Mouse (Mus musculus) liver, postnatal 0 days (tissue): ENCODE data around the gene Pnisr. TPM values are rescaled to one million over a fixed set of nuclear protein-coding genes. Genes with fewer than 3 reads are reported as not detected.
A peak's percentile ranks its signal among the peaks of the same experiment; 100 is the strongest.

Experiments used
- ATAC-seq: fragments of 200-750 bp; cut with Nextera tagmentation; 2 replicates; pipeline ENCODE4 v1.8.0; 2017; ENCODE audit warnings: mild to moderate bottlenecking, moderate library complexity
- DNase-seq: peaks from one replicate; pipeline ENCODE4 v3.0.0-alpha.2; 2016
- H3K27ac ChIP-seq: fragments of 300-500 bp; sonication (generic); 2 replicates; pipeline ENCODE4 v1.5.1; 2014; ENCODE audit warnings: antibody characterized with exemption, moderate library complexity, mild to moderate bottlenecking, low read depth
- H3K27me3 ChIP-seq: fragments of 300-500 bp; sonication (generic); 2 replicates; pipeline ENCODE4 v1.6.1; 2014; ENCODE audit warnings: low read length, control low read depth, mixed read lengths; ENCODE audit not compliant: insufficient read depth
- H3K36me3 ChIP-seq: fragments of 300-500 bp; sonication (generic); replicated peaks from 2 replicates; pipeline ENCODE4 v1.6.1; 2014; ENCODE audit warnings: mild to moderate bottlenecking, control low read depth, low read length, moderate library complexity, mixed read lengths; ENCODE audit not compliant: insufficient read depth
- H3K4me1 ChIP-seq: fragments of 300-500 bp; sonication (generic); 2 replicates; pipeline ENCODE4 v1.6.1; 2014; ENCODE audit warnings: antibody characterized with exemption, mild to moderate bottlenecking, control low read depth; ENCODE audit not compliant: insufficient read depth
- H3K4me2 ChIP-seq: fragments of 300-500 bp; sonication (generic); 2 replicates; pipeline ENCODE4 v1.6.1; 2014; ENCODE audit warnings: low read depth, mild to moderate bottlenecking, low read length, moderate library complexity, mixed read lengths
- H3K4me3 ChIP-seq: fragments of 300-500 bp; sonication (generic); 2 replicates; pipeline ENCODE4 v1.5.1; 2014; ENCODE audit warnings: low read depth, low read length
- H3K9ac ChIP-seq: fragments of 300-500 bp; sonication (generic); replicated peaks from 2 replicates; pipeline ENCODE4 v1.6.1; 2014; ENCODE audit warnings: mild to moderate bottlenecking, moderate library complexity
- H3K9me3 ChIP-seq: fragments of 300-500 bp; sonication (generic); 2 replicates; pipeline ENCODE4 v1.6.1; 2016; ENCODE audit warnings: mild to moderate bottlenecking, control low read depth, low read length, mixed read lengths
- CTCF ChIP-seq: sonication (generic); IDR thresholded peaks from 2 replicates; pipeline ENCODE4 v1.5.1; 2016; ENCODE audit warnings: antibody characterized with exemption, low read depth
- EP300 ChIP-seq: IDR thresholded peaks from 2 replicates; pipeline ENCODE4 v1.6.1; 2016; ENCODE audit warnings: antibody characterized with exemption, low read depth, mild to moderate bottlenecking
- WGBS: fragments of 180-500 bp; shearing (Covaris S2); extraction: QIAGEN DNeasy Blood & Tissue Kit; methylation state at CpG from one replicate; pipeline ENCODE4 v1.1.7; 2014; ENCODE audit not compliant: insufficient replicate concordance; 5-methylcytosine and 5-hydroxymethylcytosine counted together
- polyA plus RNA-seq: library from polyadenylated mRNA; unstranded; fragments of >200 nt; fragmentation: Nextera tagmentation; extraction: Ambion mirVana; gene quantifications from 2 replicates; pipeline ENCODE4 v1.2.1, GENCODE M21; 2015

Pnisr gene
- polyA plus RNA-seq, 1 experiment from 2014 or later: 27.9 TPM

DNA sequence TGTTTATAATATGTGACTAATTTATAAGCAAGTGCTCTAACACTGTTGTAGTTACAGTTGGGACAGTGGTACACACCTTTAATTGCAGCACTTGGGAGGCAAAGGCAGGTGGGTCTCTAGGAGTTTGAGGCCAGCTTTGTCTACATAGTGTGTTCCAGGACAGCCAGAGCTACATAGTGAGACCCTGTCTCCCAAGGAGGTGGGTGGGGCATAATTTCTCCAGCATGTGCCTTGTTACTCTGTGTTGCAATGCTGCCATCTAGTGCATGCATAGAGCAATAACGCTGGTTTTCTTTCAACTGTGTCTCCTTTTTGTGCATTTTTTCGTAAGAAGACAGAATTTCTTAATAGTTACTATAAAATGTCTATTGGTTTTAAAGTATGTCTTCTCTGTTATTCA lies 33.4 kb upstream of the Pnisr start:
- ATAC-seq: no peak
- TF ChIP-seq CTCF (peak; percentile 92), EP300 (no peak)
- H3K4me3 ChIP-seq: no peak overlapping the region
- DNase-seq: peak; percentile 42
- H3K27me3 ChIP-seq: no peaks in the 10 kb centered on the region
- no peak overlapping the region for H3K27ac ChIP-seq
- 37% methylated on average over 2 of the region's 2 CpGs for WGBS
- H3K4me2 ChIP-seq: no peak overlapping the region
- no peaks in the 10 kb centered on the region for H3K9me3 ChIP-seq
- peaks cover 37% of the 10 kb centered on the region for H3K36me3 ChIP-seq
- no peaks in the 10 kb centered on the region for H3K4me1 ChIP-seq
- no peak overlapping the region for H3K9ac ChIP-seq

DNA sequence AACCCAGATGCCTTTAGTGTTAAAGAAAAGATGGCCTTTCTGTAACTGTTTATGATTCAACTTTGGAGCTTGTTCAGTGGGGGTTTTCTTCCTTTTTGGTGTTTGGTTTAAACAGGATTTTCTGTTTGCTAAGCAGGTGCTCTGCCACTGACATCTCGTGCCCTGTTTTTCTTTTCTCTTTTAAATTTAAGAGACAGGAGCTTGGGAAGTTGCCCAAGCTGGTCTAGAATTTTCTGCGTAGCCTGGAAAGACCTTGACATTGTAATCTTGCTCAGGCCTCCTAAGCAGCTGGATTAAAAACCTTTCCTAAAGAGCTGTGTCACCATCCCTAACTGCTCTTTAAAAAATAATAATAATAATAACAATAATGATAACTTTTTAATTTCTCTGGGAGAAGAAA lies 20.8 kb upstream of the Pnisr start:
- Histone ChIP-seq H3K4me3 (no peak overlapping the region), H3K4me2 (no peak overlapping the region), H3K9ac (no peak overlapping the region), H3K4me1 (no peaks in the 10 kb centered on the region), H3K27me3 (no peaks in the 10 kb centered on the region), H3K27ac (no peak overlapping the region), H3K9me3 (no peaks in the 10 kb centered on the region), H3K36me3 (peaks cover 33% of the 10 kb centered on the region)
- 89% methylated on average over 2 of the region's 2 CpGs for WGBS
- DNase-seq: no peak
- no peak for ATAC-seq
- no peak for TF ChIP-seq EP300
- TF ChIP-seq CTCF: no peak

DNA sequence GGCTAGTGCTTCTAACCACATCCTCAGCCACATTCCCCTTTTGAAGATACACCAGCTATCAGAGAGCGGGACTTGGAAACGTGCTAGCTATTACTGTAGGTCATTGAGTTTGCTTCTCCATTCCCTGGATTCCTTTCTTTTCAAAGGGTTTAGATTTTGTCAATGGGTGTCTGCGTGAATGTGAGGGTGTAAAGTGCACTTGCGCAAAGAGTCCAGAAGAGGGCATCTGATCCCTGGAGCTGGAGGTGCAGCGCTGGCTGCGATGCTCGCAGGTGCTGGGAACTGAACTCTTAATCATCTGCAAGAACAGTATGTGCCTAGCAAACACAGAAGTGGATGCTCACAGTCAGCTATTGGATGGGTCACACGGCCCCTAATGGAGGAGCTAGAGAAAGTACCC lies 14.5 kb upstream of the Pnisr start:
- no peak overlapping the region for H3K4me3 ChIP-seq
- ATAC-seq: no peak
- H3K9me3 ChIP-seq: no peaks in the 10 kb centered on the region
- WGBS: 95% methylated on average over 8 of the region's 8 CpGs
- H3K27ac ChIP-seq: no peak overlapping the region
- no peak overlapping the region for H3K9ac ChIP-seq
- H3K4me1 ChIP-seq: no peaks in the 10 kb centered on the region
- H3K4me2 ChIP-seq: no peak overlapping the region
- DNase-seq: no peak
- peaks cover 36% of the 10 kb centered on the region for H3K36me3 ChIP-seq
- no peaks in the 10 kb centered on the region for H3K27me3 ChIP-seq
- TF ChIP-seq EP300: no peak
- TF ChIP-seq CTCF: peak; percentile 29

DNA sequence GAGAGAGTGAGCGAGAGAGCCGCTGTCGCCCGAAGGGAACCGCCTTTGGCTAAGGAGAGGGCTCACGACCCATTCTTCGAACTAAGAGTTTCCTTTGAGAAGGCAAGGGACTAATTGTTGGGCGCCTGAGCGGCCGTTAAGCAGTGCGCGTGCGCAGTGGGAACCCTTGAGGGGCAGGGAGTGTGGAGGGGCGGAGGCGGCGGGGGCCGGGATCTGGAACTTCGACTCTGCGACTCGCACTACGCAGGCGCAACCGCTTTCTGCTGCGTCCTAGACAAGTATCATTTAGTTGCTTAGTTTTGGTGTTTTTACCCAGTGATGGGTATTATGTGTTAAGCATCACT lies 876 bp downstream of the Pnisr start:
- 0% methylated on average over 24 of the region's 24 CpGs for WGBS
- peak overlapping the region; percentile 65 for H3K4me3 ChIP-seq
- peak overlapping the region; percentile 90 for H3K27ac ChIP-seq
- peak overlapping the region; percentile 68 for H3K4me2 ChIP-seq
- ATAC-seq (peak; percentile 84), DNase-seq (peak; percentile 93)
- H3K9me3 ChIP-seq: no peaks in the 10 kb centered on the region
- no peaks in the 10 kb centered on the region for H3K36me3 ChIP-seq
- peak overlapping the region; percentile 82 for H3K9ac ChIP-seq
- H3K4me1 ChIP-seq: peaks cover 3% of the 10 kb centered on the region; the same call in 1 of the 2 replicates
- TF ChIP-seq EP300 (no peak), CTCF (no peak)
- H3K27me3 ChIP-seq: no peaks in the 10 kb centered on the region

DNA sequence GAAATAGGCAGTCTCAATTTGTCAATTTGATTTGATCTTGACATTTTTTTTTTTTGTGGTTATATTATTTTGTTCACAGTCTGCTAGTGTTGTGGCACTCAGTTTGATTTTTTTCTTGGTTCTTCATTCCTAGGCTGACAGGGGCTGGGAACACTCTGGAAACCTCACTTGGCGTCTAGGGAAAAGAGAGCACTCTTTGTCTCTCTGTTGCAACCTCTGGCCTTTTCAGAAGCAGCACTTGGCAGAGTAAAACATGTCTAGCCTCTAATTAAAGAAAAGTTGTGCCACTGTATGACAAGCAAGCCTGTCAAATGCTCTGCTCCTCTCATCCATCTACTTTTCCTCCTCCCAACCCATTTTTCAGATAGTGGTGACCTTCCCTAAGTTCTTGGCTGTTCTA lies 10.1 kb downstream of the Pnisr start:
- no peak for TF ChIP-seq CTCF
- TF ChIP-seq EP300: no peak
- no peak overlapping the region for H3K4me2 ChIP-seq
- no peak overlapping the region for H3K27ac ChIP-seq
- H3K4me3 ChIP-seq: no peak overlapping the region
- peaks cover 57% of the 10 kb centered on the region for H3K36me3 ChIP-seq
- H3K27me3 ChIP-seq: no peaks in the 10 kb centered on the region
- WGBS: 65% methylated on average over 1 of the region's 1 CpGs
- ATAC-seq: no peak
- DNase-seq: no peak
- H3K4me1 ChIP-seq: no peaks in the 10 kb centered on the region
- H3K9me3 ChIP-seq: no peaks in the 10 kb centered on the region
- H3K9ac ChIP-seq: no peak overlapping the region

DNA sequence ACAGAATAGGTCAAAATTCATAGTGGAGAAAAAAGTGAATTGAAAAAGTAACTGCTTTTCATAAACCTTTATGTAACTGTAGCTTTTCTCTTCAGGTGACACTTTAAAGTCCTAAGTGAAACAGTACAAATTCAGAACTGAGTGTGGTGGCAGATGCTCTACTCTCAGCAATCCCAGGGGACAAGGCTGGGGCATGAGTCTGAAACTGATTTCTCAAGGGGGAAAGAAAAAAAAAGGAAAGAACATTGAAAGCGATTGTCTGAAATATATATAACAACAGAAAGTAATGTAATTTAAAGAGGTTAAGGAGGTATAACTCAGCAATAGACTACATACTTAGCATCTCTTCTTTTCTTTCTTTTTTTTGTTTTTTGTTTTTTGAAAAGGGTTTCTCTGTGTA lies 17.8 kb downstream of the Pnisr start:
- ATAC-seq: no peak

DNA sequence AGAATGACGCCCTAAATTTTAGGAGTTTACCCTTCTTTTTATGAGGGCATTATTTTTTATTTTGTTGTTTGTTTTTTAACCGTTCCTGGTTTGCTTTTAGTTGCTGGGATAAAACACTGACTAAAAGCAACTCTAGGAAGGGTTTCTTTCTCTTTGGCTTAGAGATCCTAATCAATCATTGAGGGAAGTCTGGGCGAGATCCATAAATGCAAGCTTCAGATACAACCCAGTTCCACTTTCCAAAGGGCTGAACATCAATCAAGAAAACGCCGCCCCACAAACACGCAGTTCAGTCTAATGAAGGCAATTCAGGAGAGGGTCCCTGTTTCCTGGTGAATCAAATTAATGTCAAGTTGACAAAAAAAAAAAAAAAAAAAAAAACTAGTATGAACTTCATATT lies 31.4 kb downstream of the Pnisr start:
- no peak for TF ChIP-seq EP300
- no peak for TF ChIP-seq CTCF
- Histone ChIP-seq H3K27ac (no peak overlapping the region), H3K9ac (peak overlapping the region; percentile 91; the same call in 1 of the 2 replicates), H3K36me3 (peaks cover 24% of the 10 kb centered on the region), H3K4me1 (peaks cover 6% of the 10 kb centered on the region; the same call in 1 of the 2 replicates), H3K4me3 (peak overlapping the region; percentile 88), H3K9me3 (no peaks in the 10 kb centered on the region), H3K27me3 (no peaks in the 10 kb centered on the region), H3K4me2 (peak overlapping the region; percentile 91)
- DNase-seq (no peak), ATAC-seq (no peak)
- WGBS: 25% methylated on average over 6 of the region's 6 CpGs

More for the DNA sequence above, 17.8 kb downstream of the Pnisr start:
- Histone ChIP-seq H3K36me3 (peaks cover 59% of the 10 kb centered on the region), H3K9ac (no peak overlapping the region), H3K4me2 (no peak overlapping the region), H3K4me3 (no peak overlapping the region), H3K27me3 (no peaks in the 10 kb centered on the region), H3K27ac (no peak overlapping the region), H3K9me3 (no peaks in the 10 kb centered on the region), H3K4me1 (no peaks in the 10 kb centered on the region)
- no peak for DNase-seq
- WGBS: 88% methylated on average over 1 of the region's 1 CpGs
- no peak for TF ChIP-seq CTCF
- TF ChIP-seq EP300: no peak
